Mouse (Mus musculus): ENCODE data around the gene Ppil4. TPM values are rescaled to one million over a fixed set of nuclear protein-coding genes. Genes with fewer than 3 reads are reported as not detected.
A peak's percentile ranks its signal among the peaks of the same experiment; 100 is the strongest.

Ppil4 gene
- polyA plus RNA-seq, 1 experiment from 2014 or later = 38.8 TPM

DNA sequence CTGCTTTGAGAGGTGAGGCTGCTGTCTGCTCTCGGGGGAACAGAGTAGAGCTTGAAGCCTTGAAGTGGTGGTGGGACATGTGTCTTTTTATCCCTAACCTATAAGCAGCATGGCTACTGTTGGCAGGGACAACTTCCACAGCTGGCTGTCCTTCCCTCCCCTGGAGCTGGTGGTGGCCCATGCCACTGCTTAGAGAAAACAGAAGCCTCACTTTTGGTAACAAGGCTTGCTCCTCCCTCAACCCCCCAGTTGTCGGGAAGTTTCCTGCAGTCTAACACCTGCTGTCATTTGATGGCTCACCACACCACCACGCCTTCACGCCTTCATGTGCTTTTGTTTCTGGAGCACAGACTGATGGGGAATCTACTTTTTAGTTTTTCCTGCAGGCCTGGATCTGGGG lies 51.5 kb downstream of the Ppil4 start:
- WGBS = 66% methylated on average over 4 of the region's 4 CpGs

DNA sequence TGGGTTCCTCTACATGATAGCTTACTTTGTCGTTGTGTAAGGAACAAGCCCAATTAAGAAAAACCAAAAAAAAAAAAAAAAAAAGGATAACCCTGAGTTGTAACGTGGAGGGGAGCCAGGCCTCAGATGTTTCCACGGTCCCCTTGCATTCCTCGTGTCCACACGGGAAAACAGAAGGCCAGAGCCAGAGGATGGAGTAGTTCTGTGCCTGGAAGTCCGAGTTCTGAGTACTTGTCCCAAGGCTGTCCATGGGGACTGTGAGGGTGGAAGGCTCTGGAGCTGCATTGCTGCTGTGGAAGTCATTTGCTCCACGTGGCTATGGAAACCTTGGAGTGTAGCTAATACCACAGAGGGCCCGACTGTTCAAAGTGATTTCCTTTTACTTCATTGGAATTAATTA lies 52.4 kb downstream of the Ppil4 start:
- peak; percentile 43 for DNase-seq (ENCODE audit: low spot score)
- Histone ChIP-seq H3K4me3 (no peak overlapping the region), H3K27ac (no peak overlapping the region), H3K36me3 (no peaks in the 10 kb centered on the region), H3K9me3 (no peaks in the 10 kb centered on the region), H3K4me1 (peaks cover 14% of the 10 kb centered on the region), H3K27me3 (ENCODE audit: insufficient read depth, poor library complexity, severe bottlenecking) (no peaks in the 10 kb centered on the region)
- 77% methylated on average over 8 of the region's 8 CpGs for WGBS

More for the DNA sequence above, 51.5 kb downstream of the Ppil4 start:
- Histone ChIP-seq H3K4me1 (peaks cover 20% of the 10 kb centered on the region), H3K4me3 (no peak overlapping the region), H3K9me3 (no peaks in the 10 kb centered on the region), H3K27ac (no peak overlapping the region), H3K36me3 (no peaks in the 10 kb centered on the region), H3K27me3 (ENCODE audit: insufficient read depth, poor library complexity, severe bottlenecking) (no peaks in the 10 kb centered on the region)
- peak; percentile 71 for DNase-seq (ENCODE audit: low spot score)

DNA sequence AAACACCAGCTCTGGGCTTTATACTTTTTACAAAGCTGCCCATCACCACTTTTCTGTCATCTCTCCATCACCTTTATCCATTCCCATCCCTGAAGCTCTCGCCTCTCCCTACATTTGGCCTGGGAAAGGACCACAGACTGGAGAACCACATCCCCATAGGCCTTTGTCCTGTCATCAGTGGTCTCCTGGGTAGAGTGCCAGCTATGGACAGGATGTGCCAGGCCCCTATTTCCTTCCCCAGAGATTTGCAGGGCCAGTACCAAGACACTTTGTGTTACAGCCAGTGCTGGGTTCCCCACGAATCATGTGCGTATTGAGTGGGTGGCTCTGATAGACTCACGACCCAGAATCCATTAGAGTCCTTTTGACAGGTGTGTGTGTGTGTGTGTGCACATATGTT lies 53.3 kb downstream of the Ppil4 start:
- Histone ChIP-seq H3K27me3 (ENCODE audit: insufficient read depth, poor library complexity, severe bottlenecking) (no peaks in the 10 kb centered on the region), H3K4me3 (no peak overlapping the region), H3K27ac (no peak overlapping the region), H3K36me3 (no peaks in the 10 kb centered on the region), H3K4me1 (peaks cover 11% of the 10 kb centered on the region), H3K9me3 (no peaks in the 10 kb centered on the region)
- DNase-seq (ENCODE audit: low spot score) = peak; percentile 35
- 82% methylated on average over 4 of the region's 4 CpGs for WGBS

DNA sequence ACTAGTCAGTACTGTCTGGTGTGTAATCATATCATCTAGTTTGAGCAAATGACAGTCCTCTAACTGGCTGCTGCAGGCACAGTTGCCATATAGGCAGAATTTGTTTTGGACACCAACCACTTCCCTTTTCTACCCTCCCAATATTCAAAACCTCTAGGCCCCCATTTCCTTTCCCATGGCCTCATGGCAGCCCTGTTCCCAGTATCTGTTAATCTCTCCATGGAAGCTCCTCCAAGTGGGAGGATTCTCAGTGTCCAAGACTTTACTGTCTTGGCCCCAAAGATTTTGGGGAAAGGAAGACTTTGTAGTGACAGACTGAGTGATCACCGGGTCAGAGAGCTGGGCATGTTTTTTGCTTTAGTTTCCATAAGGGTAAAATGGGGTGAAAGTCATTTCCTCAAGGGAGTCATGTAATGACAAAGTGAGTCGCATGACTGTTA lies 54.5 kb downstream of the Ppil4 start:
- WGBS = 80% methylated on average over 2 of the region's 2 CpGs
- no peaks in the 10 kb centered on the region for H3K27me3 ChIP-seq (ENCODE audit: insufficient read depth, poor library complexity, severe bottlenecking)
- no peaks in the 10 kb centered on the region for H3K9me3 ChIP-seq
- H3K4me1 ChIP-seq = peaks cover under 1% of the 10 kb centered on the region; the same call in 1 of the 2 replicates
- no peak overlapping the region for H3K27ac ChIP-seq
- DNase-seq (ENCODE audit: low spot score) = no peak
- H3K36me3 ChIP-seq = no peaks in the 10 kb centered on the region
- no peak overlapping the region for H3K4me3 ChIP-seq

DNA sequence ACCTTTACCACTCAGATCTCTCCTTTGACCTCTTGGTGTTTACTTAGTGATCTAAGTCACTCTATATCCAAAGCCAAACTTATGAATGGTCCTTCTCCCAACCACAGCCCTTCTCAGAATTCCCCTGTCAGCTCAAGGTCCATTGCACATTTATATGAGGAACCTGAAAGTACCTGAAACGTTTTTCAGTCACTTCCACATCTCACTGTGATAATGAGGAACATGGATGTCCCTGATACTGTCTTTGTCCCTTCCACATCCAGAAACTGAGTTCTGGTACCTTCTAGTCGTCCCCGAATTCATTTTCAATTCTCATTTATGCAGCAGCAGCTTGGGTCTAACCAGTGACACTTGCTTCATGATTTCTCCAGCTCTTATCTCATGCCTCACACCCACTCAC lies 59.2 kb downstream of the Ppil4 start:
- Histone ChIP-seq H3K36me3 (no peaks in the 10 kb centered on the region), H3K27me3 (ENCODE audit: insufficient read depth, poor library complexity, severe bottlenecking) (no peaks in the 10 kb centered on the region), H3K27ac (no peak overlapping the region), H3K9me3 (no peaks in the 10 kb centered on the region), H3K4me3 (no peak overlapping the region), H3K4me1 (no peaks in the 10 kb centered on the region)
- 66% methylated on average over 3 of the region's 3 CpGs for WGBS
- no peak for DNase-seq (ENCODE audit: low spot score)

DNA sequence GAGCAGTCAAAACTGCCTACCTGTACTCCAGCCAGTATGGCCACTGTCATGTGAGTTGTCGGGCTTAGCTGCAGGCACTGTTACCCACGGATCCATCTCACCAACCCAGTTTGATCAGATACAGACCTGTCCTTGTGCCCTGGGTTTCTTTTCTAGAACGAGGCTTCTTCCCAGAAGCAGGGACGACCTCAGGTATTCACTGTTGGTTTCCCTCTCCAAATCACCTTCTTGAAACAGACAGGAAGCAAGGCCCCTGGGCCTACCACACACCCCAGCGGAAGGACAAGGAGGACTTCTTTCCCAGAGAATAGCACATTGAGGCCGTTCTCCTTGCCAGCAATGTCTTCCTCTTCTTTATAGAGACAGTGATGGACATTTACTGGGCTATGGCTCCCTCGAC lies 67.8 kb downstream of the Ppil4 start:
- no peaks in the 10 kb centered on the region for H3K36me3 ChIP-seq
- no peaks in the 10 kb centered on the region for H3K4me1 ChIP-seq
- H3K27me3 ChIP-seq (ENCODE audit: insufficient read depth, poor library complexity, severe bottlenecking) = no peaks in the 10 kb centered on the region
- H3K9me3 ChIP-seq = no peaks in the 10 kb centered on the region
- no peak overlapping the region for H3K4me3 ChIP-seq
- H3K27ac ChIP-seq = no peak overlapping the region
- 80% methylated on average over 7 of the region's 7 CpGs for WGBS
- DNase-seq (ENCODE audit: low spot score) = peak; percentile 56

DNA sequence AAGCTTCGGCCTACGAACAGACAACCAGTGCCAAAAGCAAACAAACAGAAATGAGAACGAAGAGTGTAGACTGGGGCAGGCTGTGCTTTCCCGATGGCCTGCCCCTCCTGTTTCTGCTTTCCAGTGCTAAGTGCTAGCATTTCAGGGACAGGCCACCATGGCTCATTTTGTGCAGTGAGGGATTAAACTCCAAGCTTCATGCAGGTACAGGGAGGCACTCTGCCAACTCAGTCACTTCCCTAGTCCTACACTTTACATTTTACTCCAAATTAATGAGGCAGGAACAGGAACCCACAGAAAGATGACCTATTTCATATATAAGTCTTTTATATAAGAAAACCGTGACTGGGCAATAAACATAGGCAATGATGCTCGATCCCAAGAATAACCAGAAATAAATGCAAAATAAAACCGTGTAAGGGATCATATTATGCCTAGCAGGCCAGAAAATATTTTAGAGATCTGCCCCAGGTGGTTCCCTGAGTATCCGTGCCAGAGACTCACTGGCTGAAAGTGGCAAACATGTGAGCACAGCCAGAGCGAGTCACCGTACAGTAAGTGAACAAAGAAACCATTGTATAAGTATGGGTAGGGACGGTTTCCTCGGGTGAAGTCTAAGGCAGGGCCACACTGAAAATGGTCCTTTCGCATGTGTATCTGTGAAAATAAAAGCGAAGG lies 68.7 kb downstream of the Ppil4 start:
- Histone ChIP-seq H3K9me3 (no peaks in the 10 kb centered on the region), H3K36me3 (no peaks in the 10 kb centered on the region), H3K27ac (no peak overlapping the region), H3K27me3 (ENCODE audit: insufficient read depth, poor library complexity, severe bottlenecking) (peaks cover 4% of the 10 kb centered on the region), H3K4me1 (no peaks in the 10 kb centered on the region), H3K4me3 (no peak overlapping the region)
- no peak for DNase-seq (ENCODE audit: low spot score)
- WGBS = 82% methylated on average over 14 of the region's 14 CpGs

DNA sequence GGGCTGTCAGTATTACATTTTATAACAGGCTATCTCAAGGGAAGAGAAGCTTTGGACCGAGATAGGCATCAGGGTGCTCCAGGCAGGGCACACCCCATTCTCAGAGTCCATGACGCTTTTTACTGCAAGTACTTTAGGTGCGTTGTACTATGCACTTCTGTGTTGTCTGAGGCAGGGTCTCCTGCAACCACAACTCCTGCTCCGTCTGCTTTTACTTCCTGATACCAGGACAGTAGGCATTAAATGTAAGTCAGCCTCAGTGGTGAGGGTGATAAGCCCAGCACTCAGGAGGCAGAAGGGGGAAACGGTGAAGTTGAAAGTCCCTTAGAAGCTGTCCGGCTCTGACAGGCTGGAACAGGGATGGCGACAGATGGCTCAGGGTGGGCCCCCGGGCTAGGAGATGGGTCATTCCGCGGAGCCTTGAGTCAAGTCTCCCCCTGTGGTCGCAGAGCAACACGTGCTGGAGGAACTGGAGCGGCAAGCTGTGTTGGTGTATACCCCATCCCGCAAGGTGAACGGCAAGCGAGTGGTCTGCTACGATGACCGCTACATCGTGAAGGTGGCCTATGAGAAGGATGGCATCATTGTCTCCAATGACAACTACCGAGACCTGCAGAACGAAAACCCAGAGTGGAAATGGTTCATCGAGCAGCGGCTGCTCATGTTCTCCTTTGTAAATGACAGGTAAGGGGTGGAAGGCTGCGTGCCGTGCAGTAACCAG lies 69.4 kb downstream of the Ppil4 start:
- WGBS = 82% methylated on average over 25 of the region's 25 CpGs

DNA sequence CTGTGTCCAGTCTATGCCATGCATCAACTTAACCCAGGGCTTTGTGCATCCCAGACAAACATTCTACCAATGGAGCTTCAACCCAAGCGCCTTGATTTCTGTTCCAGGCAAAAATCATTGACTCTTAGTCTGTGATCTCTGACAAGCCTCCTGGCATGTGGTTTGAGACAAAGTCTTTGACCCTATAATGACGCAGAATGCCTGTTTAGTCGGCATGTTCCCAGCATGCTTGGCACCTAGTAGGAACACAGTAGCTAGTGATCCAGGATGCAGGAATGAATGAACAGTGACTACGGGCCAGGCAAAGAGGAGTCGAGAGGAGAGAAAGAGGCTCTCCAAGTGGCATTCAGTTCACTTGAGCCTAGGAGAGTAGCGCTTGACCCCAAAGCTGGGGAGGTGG lies 70.7 kb downstream of the Ppil4 start:
- Histone ChIP-seq H3K36me3 (no peaks in the 10 kb centered on the region), H3K4me3 (no peak overlapping the region), H3K27ac (no peak overlapping the region), H3K9me3 (no peaks in the 10 kb centered on the region), H3K4me1 (peaks cover 11% of the 10 kb centered on the region), H3K27me3 (ENCODE audit: insufficient read depth, poor library complexity, severe bottlenecking) (peaks cover 24% of the 10 kb centered on the region)
- 94% methylated on average over 6 of the region's 6 CpGs for WGBS
- DNase-seq (ENCODE audit: low spot score) = peak; percentile 60

More for the DNA sequence above, 69.4 kb downstream of the Ppil4 start:
- Histone ChIP-seq H3K27ac (no peak overlapping the region), H3K36me3 (no peaks in the 10 kb centered on the region), H3K27me3 (ENCODE audit: insufficient read depth, poor library complexity, severe bottlenecking) (peaks cover 11% of the 10 kb centered on the region), H3K9me3 (no peaks in the 10 kb centered on the region), H3K4me3 (no peak overlapping the region), H3K4me1 (peaks cover 4% of the 10 kb centered on the region; the same call in 1 of the 2 replicates)
- DNase-seq (ENCODE audit: low spot score) = peak; percentile 74

DNA sequence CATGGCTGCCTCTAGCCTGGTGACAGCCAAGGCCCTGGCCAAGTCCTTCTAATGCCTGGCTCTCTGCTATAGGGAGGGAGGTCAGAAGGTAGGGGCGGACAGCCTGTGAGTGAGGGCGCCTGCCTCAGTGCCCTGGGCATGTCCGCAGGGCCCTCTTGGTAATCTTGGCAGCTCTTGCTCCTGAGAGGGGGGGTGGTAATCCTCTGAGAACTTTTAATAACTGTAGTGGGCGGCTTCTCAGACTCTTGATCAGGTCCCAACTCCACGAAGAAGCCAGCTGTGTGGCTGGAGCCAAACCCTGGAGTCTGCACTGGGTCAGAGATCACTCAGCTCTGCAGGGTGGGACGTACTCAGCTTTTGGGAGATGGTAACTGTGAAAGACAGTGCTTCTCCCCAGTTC lies 71.5 kb downstream of the Ppil4 start:
- Histone ChIP-seq H3K27ac (no peak overlapping the region), H3K36me3 (no peaks in the 10 kb centered on the region), H3K4me1 (peaks cover 11% of the 10 kb centered on the region), H3K27me3 (ENCODE audit: insufficient read depth, poor library complexity, severe bottlenecking) (peaks cover 30% of the 10 kb centered on the region), H3K9me3 (no peaks in the 10 kb centered on the region), H3K4me3 (no peak overlapping the region)
- WGBS = 75% methylated on average over 6 of the region's 6 CpGs
- DNase-seq (ENCODE audit: low spot score) = peak; percentile 54

DNA sequence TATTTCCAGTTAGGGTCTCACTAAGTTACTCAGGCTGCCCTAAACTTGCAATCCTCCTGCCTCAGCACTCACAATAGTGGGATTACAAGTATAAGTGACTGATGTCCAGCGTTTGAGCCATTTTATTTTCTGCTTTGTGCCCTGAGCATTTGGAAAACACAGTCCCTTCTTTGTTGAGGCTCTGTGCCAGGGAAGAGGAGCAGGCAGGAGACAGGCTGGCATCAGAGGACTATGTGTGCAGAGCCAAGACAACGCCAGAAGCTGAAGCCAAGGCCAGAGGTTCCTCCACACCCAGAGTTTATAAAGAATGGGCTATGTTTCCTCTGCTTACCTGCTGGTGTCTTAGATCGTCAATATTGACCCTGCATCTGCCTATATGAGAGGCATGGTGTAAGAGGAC lies 72.1 kb downstream of the Ppil4 start:
- 79% methylated on average over 3 of the region's 3 CpGs for WGBS
- Histone ChIP-seq H3K36me3 (no peaks in the 10 kb centered on the region), H3K4me3 (no peak overlapping the region), H3K27ac (no peak overlapping the region), H3K9me3 (no peaks in the 10 kb centered on the region), H3K27me3 (ENCODE audit: insufficient read depth, poor library complexity, severe bottlenecking) (peaks cover 32% of the 10 kb centered on the region), H3K4me1 (peaks cover 14% of the 10 kb centered on the region)
- DNase-seq (ENCODE audit: low spot score) = peak; percentile 22

DNA sequence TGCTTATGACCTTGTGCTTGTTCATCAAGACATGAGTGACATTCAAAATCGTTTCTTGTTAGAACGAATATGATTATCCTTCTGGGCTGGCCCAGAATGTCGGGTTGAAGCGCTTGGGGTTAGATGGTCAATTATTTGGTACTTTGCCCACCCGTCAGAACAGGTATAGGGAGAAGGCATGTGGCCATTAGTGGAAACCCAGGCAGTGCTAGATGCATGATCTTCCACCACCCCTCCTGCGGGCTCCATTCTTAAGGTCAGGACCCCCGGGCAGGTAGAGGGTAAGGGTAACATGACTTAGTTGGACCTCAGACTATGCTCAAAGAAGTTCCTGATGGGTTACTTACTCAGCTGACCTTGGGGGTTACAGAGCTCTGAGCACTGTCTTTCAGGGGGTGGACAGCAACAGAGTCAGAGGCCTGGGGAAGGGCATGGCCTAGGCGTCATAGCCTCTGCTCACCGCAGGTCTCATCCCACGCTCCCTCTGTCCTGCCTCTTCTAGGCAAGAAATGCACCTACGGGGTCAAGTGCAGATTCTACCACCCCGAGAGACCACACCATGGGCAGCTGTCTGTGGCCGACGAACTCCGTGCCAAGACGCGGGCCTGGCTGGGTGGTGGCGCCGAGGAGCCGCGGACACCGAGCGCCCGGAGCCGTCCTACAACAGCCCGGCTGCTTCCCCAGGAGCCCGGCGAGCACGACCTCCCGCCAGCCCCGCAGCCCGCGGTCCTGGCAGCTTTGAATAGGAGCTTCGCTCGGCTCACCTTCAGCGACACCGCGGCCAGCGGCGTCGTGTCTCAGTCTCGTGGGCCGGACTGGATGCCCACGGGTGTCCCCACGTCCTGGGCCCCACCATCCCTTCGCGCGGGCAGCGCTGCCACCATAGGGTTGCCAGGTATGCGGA lies 74.3 kb downstream of the Ppil4 start:
- peak; percentile 72 for DNase-seq (ENCODE audit: low spot score)

DNA sequence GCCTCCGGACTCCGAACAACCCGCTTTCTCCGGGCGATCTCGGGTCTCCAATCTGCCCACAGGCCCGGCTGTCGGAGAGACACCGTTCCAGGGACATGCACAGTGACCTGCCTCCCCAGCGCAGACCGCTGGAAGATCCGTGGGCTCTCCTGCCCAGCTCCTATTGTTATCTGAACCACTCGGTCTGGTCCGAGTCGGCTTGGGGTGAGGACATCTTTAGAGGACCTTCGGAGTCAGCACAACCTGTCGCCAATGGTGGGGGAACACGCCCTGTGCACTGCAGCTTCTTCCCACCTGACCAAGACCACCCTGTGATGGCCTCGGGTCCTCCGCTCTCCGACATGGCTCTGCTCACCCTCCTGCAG lies 75.0 kb downstream of the Ppil4 start:
- WGBS = 16% methylated on average over 21 of the region's 21 CpGs
- DNase-seq (ENCODE audit: low spot score) = no peak
- H3K4me1 ChIP-seq = peaks cover 22% of the 10 kb centered on the region
- peaks cover 32% of the 10 kb centered on the region for H3K27me3 ChIP-seq (ENCODE audit: insufficient read depth, poor library complexity, severe bottlenecking)
- H3K27ac ChIP-seq = peak overlapping the region; percentile 73; the same call in 1 of the 2 replicates
- peak overlapping the region; percentile 60 for H3K4me3 ChIP-seq
- no peaks in the 10 kb centered on the region for H3K36me3 ChIP-seq
- H3K9me3 ChIP-seq = no peaks in the 10 kb centered on the region

More for the DNA sequence above, 74.3 kb downstream of the Ppil4 start:
- peak overlapping the region; percentile 60 for H3K4me3 ChIP-seq
- H3K27me3 ChIP-seq (ENCODE audit: insufficient read depth, poor library complexity, severe bottlenecking) = peaks cover 32% of the 10 kb centered on the region
- H3K4me1 ChIP-seq = peaks cover 22% of the 10 kb centered on the region
- H3K36me3 ChIP-seq = no peaks in the 10 kb centered on the region
- peak overlapping the region; percentile 73; the same call in 1 of the 2 replicates for H3K27ac ChIP-seq
- H3K9me3 ChIP-seq = no peaks in the 10 kb centered on the region
- 16% methylated on average over 50 of the region's 50 CpGs for WGBS

Data from heart, embryonic 10.5 days (tissue).